Mouse (Mus musculus): ENCODE data around the gene Tinagl1. TPM values are rescaled to one million over a fixed set of nuclear protein-coding genes. Genes with fewer than 3 reads are reported as not detected.

The Tinagl1 gene
- 22.5 and 43.7 TPM in 2 replicates for total RNA-seq (2012; rRNA removed)

DNA sequence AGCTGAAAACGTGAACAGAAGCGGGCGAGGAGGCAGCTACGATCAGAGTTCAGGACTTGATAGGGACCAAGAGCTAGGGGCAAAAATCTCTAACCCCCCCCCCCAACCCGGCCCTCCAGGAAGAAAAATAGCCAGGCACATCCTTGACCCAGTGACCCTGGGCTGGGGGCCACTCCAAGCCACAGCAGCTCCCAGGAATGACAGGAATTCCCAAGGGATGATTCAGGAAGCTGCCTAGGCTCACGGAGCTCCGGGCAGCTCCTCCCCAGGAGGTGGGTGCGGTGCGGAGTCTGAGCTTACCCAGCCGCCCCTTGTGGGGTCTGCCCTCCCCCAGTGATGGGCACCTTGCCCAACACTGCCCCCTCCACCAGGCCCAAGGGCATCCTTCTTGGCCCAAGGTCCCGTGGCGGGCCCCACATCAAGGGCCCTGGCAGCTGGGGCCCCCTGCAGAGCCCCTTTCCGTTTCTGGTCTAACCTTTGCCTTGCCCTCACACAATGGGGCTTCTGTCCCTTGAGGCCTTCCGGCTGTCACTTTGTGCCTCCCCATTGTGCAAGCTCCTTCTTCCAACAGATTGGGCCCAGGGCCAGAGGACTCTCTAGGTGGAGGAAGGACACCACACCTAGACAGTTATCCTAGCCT, at the start of gene Tinagl1:
Gene Tinagl1 (minus strand): TSS at position 51 of the 640 bp plus-strand sequence.
- TF ChIP-seq ZC3H11A (IDR thresholded peaks at IDR 0.05; ENCODE audit: borderline replicate concordance, low read depth, low read length) (no peak), ZNF384 (IDR thresholded peaks at IDR 0.05; ENCODE audit: low read depth, low read length) (no peak), MAFK (IDR thresholded peaks at IDR 0.05; ENCODE audit: insufficient read depth, low read depth, low read length) (no peak), HCFC1 (IDR thresholded peaks at IDR 0.05; ENCODE audit: borderline replicate concordance, insufficient read depth, low read length) (no peak), CHD2 (IDR thresholded peaks at IDR 0.05; ENCODE audit: low read depth, low read length) (no peak)
- Histone ChIP-seq H3K9ac (ENCODE audit: insufficient read depth, low read depth, low read length, poor library complexity, severe bottlenecking) (no peak within 1 kb of the TSS), H3K36me3 (ENCODE audit: control insufficient read depth, insufficient read depth, low read length, poor library complexity, severe bottlenecking) (no peaks in the 10 kb centered on the region), H3K4me1 (ENCODE audit: control insufficient read depth in 2 of 2, insufficient read depth in 2 of 2, low read length in 2 of 2, poor library complexity in 1 of 2) (peaks cover 4 to 29% of the 10 kb centered on the region in 2 experiments; a peak in 3 of 4 replicates), H3K9me3 (ENCODE audit: control insufficient read depth, insufficient read depth, low read depth, low read length) (no peaks in the 10 kb centered on the region), H3K27ac (ENCODE audit: insufficient read depth, low read depth, low read length, poor library complexity, severe bottlenecking) (peak within 1 kb of the TSS; percentile 4; the same call in 1 of the 2 replicates), H3K4me3 (ENCODE audit: insufficient read depth in 1 of 2, low read depth in 1 of 2, low read length in 2 of 2, poor library complexity in 1 of 2, severe bottlenecking in 1 of 2) (peak within 1 kb of the TSS; percentile 25 to 61)
- in situ Hi-C loops (cut with MboI; ENCODE audit: low sequenced_read_pairs in 2 of 2, unreplicated experiment in 2 of 2) = no loop called here
- DNase-seq (ENCODE audit: low read depth, low spot score) = no peak

DNA sequence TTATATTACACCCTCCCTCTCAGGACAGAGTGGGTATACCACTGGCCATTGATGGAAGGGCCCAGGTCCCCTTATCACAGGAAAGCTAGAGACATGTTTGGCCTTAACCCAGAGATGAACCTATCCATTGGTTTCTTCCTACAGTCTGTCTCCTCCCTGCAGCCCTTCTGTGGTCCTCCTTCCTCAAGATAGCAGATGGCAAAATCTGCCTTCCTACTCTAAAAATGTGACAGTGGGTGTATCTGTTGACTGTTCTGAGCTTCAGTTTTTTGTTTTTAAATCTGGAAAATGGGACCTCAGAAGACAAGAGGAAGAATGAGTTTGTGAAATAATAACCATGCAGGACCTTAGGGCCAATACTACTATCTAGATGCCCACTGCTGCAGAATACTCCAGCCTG, 49.1 kb upstream of the Tinagl1 start:
- Histone ChIP-seq H3K4me3 (ENCODE audit: insufficient read depth in 1 of 2, low read depth in 1 of 2, low read length in 2 of 2, poor library complexity in 1 of 2, severe bottlenecking in 1 of 2) (no peak overlapping the region), H3K36me3 (ENCODE audit: control insufficient read depth, insufficient read depth, low read length, poor library complexity, severe bottlenecking) (no peaks in the 10 kb centered on the region), H3K4me1 (ENCODE audit: control insufficient read depth in 2 of 2, insufficient read depth in 2 of 2, low read length in 2 of 2, poor library complexity in 1 of 2) (no peaks in the 10 kb centered on the region), H3K27ac (ENCODE audit: insufficient read depth, low read depth, low read length, poor library complexity, severe bottlenecking) (no peak overlapping the region), H3K9ac (ENCODE audit: insufficient read depth, low read depth, low read length, poor library complexity, severe bottlenecking) (no peak overlapping the region), H3K9me3 (ENCODE audit: control insufficient read depth, insufficient read depth, low read depth, low read length) (no peaks in the 10 kb centered on the region)
- TF ChIP-seq HCFC1 (IDR thresholded peaks at IDR 0.05; ENCODE audit: borderline replicate concordance, insufficient read depth, low read length) = no peak
- no peak for TF ChIP-seq ZC3H11A (IDR thresholded peaks at IDR 0.05; ENCODE audit: borderline replicate concordance, low read depth, low read length)
- TF ChIP-seq CHD2 (IDR thresholded peaks at IDR 0.05; ENCODE audit: low read depth, low read length) = no peak
- TF ChIP-seq MAFK (IDR thresholded peaks at IDR 0.05; ENCODE audit: insufficient read depth, low read depth, low read length) = no peak
- TF ChIP-seq ZNF384 (IDR thresholded peaks at IDR 0.05; ENCODE audit: low read depth, low read length) = no peak
- in situ Hi-C loops (cut with MboI; ENCODE audit: low sequenced_read_pairs in 2 of 2, unreplicated experiment in 2 of 2) = no loop called here
- no peak for DNase-seq (ENCODE audit: low read depth, low spot score)

DNA sequence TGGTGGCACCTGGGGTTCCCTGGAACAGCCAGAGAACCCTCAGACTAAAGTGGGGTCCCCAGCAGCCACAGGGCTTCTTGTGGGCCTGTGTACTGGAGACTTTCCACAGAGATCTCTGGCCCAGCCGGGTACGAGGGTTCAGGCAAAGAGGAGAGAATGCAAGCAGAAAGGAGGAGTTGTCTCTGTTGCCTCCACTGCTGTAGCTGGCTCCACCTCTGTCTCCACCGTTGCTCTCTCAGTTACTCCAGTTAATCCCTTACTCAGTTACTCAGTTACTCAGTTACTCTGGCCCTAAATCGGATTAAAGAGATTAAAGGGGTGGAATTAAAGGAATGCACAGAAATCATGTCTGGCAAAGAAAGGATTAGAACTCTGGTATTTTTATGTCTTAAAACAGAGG, 47.3 kb upstream of the Tinagl1 start, which contains the start of gene Gm853:
Gene Gm853 (minus strand): TSS at position 223 of the 400 bp plus-strand sequence.
- Histone ChIP-seq H3K27ac (ENCODE audit: insufficient read depth, low read depth, low read length, poor library complexity, severe bottlenecking) (no peak within 1 kb of the TSS; the same call in 1 of the 2 replicates), H3K4me3 (ENCODE audit: insufficient read depth in 1 of 2, low read depth in 1 of 2, low read length in 2 of 2, poor library complexity in 1 of 2, severe bottlenecking in 1 of 2) (no peak within 1 kb of the TSS), H3K9me3 (ENCODE audit: control insufficient read depth, insufficient read depth, low read depth, low read length) (no peaks in the 10 kb centered on the region), H3K9ac (ENCODE audit: insufficient read depth, low read depth, low read length, poor library complexity, severe bottlenecking) (no peak within 1 kb of the TSS), H3K36me3 (ENCODE audit: control insufficient read depth, insufficient read depth, low read length, poor library complexity, severe bottlenecking) (no peaks in the 10 kb centered on the region), H3K4me1 (ENCODE audit: control insufficient read depth in 2 of 2, insufficient read depth in 2 of 2, low read length in 2 of 2, poor library complexity in 1 of 2) (no peaks in the 10 kb centered on the region)
- no peak for TF ChIP-seq CHD2 (IDR thresholded peaks at IDR 0.05; ENCODE audit: low read depth, low read length)
- TF ChIP-seq ZC3H11A (IDR thresholded peaks at IDR 0.05; ENCODE audit: borderline replicate concordance, low read depth, low read length) = no peak
- TF ChIP-seq MAFK (IDR thresholded peaks at IDR 0.05; ENCODE audit: insufficient read depth, low read depth, low read length) = no peak
- TF ChIP-seq ZNF384 (IDR thresholded peaks at IDR 0.05; ENCODE audit: low read depth, low read length) = no peak
- no peak for TF ChIP-seq HCFC1 (IDR thresholded peaks at IDR 0.05; ENCODE audit: borderline replicate concordance, insufficient read depth, low read length)
- DNase-seq (ENCODE audit: low read depth, low spot score) = no peak
- in situ Hi-C loops (cut with MboI; ENCODE audit: low sequenced_read_pairs in 2 of 2, unreplicated experiment in 2 of 2) = no loop called here

DNA sequence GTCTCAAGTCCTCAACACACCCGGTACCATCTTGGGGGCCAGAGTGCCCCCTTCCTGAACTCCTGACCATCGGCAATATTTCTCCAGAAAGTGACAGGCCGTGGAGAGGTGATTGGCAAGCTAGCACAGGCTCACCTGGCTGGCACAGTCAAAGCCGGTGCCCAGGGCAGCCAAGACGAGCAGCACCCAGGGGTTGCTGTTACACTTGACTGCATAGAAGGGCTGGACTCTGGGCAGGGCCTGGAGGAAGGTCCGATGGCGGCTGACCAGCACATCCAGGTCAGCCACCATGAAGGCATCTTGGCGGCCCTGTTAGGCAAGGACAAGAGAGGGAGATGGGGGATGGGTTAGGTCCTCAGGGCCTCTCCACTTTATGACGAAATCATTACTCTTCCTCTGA, 45.3 kb upstream of the Tinagl1 start:
- no peak overlapping the region for H3K4me3 ChIP-seq (ENCODE audit: insufficient read depth in 1 of 2, low read depth in 1 of 2, low read length in 2 of 2, poor library complexity in 1 of 2, severe bottlenecking in 1 of 2)
- TF ChIP-seq MAFK (IDR thresholded peaks at IDR 0.05; ENCODE audit: insufficient read depth, low read depth, low read length) (no peak), CHD2 (IDR thresholded peaks at IDR 0.05; ENCODE audit: low read depth, low read length) (no peak), ZNF384 (IDR thresholded peaks at IDR 0.05; ENCODE audit: low read depth, low read length) (no peak)
- H3K4me1 ChIP-seq (ENCODE audit: control insufficient read depth in 2 of 2, insufficient read depth in 2 of 2, low read length in 2 of 2, poor library complexity in 1 of 2) = no peaks in the 10 kb centered on the region
- no peaks in the 10 kb centered on the region for H3K36me3 ChIP-seq (ENCODE audit: control insufficient read depth, insufficient read depth, low read length, poor library complexity, severe bottlenecking)
- H3K9ac ChIP-seq (ENCODE audit: insufficient read depth, low read depth, low read length, poor library complexity, severe bottlenecking) = no peak overlapping the region
- in situ Hi-C loops (cut with MboI; ENCODE audit: low sequenced_read_pairs in 2 of 2, unreplicated experiment in 2 of 2) = no loop called here
- no peak overlapping the region for H3K27ac ChIP-seq (ENCODE audit: insufficient read depth, low read depth, low read length, poor library complexity, severe bottlenecking)
- H3K9me3 ChIP-seq (ENCODE audit: control insufficient read depth, insufficient read depth, low read depth, low read length) = no peaks in the 10 kb centered on the region
- DNase-seq (ENCODE audit: low read depth, low spot score) = no peak
